Mouse (Mus musculus) testis, postnatal 10 days (tissue): ENCODE data around the gene Tatdn2.

ENCODE experiments used
- DNase-seq: peaks from one replicate; pipeline ENCODE4 v3.0.0; 2021; ENCODE audit warnings: low spot score

The Tatdn2 gene

DNA sequence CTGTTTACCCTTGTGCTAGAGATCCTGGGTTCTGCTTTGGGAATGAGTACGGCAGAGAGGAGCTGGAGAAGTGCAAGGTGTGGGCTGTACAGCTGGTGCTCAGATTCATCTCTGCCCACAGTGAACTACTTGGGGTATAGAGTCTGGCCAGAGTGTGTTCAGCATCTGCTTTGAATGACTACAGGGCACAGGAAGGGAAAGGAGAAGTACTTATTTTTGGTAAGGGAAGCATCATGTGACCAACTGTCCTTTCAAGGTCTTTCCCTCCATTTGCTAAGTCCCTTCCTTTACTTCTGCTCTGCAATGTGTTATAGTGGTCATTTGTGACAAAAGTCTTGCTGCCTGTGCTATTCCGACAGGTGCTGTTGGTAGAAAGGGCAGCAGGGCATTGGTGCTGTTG is 17.4 kb downstream of the Tatdn2 start:
- DNase-seq: no peak

GRCm38 (mm10) chr6:113714797-113715196 is 17.9 kb downstream of the Tatdn2 start:
- no peak for DNase-seq

DNA sequence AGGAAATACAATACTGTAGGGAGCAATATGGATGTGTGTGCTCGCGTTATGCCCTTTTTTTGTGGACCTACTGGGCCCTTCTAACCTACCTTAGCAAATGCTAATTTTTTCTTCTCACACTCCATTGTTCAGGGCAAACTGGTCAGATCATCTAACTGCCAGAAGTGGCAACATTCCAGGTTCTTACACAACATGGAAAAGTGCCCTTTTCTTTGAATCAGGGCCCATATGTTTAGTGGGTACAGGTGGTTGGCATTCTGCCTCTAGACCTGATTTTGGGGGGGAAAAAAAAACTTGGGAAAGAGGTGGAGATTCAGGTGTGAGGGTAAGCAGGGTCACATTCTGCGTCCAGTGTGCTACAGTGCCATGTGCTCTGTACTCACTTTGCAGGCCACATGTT is 20.7 kb downstream of the Tatdn2 start:
- no peak for DNase-seq

DNA sequence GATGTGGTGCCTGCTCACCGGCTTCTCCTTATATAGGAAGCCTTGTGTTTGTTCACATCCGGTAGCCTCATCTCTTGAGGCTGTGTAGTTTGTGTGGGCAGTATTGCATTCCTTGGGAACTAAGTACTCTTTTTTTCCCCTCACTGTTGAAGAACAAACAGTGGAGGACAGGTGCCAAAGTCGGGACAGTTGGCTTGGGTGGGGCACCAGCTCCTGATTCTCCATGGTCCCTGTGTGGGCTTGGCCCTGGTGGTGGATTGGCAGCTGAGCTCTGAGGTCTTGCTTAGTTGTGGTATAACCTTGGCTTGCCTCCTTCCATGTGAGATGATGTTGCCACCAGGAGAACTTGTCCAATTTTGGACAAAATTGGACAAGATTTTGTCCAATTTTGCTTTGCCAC is 23.0 kb downstream of the Tatdn2 start, which contains the start of gene Ghrl:
Ghrl (minus strand) TSS at position 3 of the 400 bp plus-strand sequence.
- no peak for DNase-seq

DNA sequence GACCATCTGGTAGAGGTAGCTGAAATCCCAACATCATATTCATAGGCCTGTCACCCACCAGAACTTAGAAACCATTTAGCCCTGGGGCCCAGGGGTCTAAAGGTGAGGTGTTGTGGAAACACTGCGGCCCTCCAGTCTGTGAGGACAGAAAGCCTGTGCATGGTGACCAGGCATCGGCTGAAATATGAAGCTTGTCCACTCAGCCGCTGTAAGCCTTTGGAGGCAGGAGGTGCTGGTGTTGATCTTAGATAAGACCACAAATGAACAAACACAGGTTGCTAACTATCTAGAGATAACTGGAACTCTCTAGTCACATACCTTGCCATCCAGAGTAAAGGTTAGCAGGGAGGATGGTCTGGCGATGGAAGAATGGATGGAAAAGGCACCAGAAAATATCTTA is 24.2 kb downstream of the Tatdn2 start:
- no peak for DNase-seq

- no peak for DNase-seq
Observed at GRCm38 (mm10) chr6:113728181-113728580, 31.3 kb downstream of the Tatdn2 start.

GRCm38 (mm10) chr6:113731296-113731695 is 34.4 kb downstream of the Tatdn2 start:
- no peak for DNase-seq

DNA sequence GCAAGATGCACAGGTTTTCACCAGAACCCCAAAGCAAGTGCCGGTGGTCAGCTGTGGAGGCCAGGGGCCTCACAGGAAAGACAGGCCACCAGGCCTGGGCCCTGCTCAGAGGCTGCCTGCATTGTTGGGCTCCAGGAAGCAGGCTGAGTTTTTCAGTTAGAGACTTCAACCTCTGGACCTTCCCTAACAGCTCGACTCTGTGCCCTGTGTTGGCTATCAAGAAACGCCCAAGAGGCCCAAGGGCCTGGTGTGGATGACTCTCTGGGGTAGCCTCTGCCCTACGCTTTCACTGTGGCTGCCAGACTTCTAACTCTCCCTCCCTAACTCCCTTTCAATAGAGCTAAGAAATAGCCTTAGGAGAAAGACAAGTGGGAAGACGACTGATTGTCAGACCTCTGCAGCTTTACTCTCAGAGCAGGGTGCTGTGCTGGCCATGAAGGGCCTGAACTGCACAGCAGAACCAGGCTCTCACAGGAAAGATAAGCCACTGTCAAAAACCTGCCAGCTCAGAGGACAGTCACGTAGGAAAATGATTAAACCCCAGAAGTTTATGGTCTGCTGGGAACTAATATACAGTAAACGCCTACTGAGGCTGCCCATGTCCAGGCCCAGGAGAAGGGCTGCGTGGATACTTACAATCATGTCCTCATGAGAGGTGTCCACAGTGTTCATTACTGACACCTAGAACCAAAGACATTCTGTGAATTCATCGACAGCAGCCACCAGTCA is 40.6 kb downstream of the Tatdn2 start:
- no peak for DNase-seq

DNA sequence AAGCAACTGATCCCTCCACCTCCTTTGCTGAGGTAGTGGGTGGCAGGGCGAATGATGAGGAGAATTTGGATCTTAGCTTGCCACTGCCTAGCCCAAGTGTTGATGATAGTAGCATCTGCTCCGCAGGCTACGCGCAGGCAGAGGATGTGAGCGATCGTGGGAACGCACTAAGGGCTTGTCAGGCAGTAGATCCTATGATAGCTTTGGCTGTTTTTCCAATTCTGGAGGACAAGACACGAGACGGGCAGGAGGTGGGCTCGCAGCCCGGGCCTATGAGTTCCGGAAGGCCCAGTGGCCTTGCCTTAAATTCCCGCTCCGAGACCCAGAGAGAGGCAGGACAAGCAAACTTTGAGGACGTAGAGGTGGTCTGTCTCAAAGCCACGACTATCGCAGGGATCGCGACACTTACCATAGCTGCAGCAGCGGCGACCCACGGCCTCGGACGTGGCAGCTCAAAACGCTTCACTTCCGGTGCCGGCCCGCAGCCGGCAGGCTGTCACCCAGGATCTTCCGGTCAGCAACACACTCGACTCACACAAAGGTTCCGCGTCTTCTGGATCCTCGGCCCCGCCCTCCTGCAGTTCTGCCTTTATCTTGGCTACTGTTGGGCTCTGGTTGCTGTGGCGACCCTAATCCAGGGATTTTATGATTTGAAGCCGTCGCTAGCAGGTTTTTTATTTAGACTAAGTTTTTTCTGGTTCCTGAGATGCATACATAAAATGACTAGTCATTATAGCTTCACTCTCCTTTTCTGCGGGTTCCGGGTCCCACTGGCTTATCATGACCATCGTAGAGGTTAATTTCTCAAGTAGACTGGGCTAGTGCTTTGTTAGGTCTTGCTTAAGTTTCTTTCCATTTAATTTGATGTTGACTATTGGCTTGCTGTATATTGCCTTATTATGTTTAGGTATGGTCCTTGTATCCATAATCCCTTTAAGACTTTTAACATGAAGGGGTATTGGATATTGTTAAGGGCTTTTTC is 43.7 kb downstream of the Tatdn2 start, which contains the start of gene Sec13:
Sec13 (minus strand) TSS at position 508 of the 982 bp plus-strand sequence.
- DNase-seq: peak; percentile 91

DNA sequence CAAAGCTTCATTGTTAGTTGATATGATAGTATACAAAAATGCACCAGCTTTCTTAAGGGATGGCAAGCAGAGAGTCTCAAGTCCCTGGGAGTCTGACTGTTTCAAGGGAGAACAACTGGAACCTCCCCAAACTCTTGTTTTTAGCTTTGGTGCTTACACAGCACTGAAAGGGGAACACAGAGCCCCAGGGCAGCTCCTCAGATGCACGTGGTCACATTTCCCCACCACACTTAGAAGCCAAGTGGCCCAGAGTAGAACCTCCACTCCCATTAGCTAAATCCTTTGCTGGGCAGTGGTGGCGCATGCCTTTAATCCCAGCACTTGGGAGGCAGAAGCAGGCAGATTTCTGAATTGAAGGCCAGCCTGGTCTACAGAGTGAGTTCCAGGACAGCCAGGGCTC is 44.6 kb downstream of the Tatdn2 start:
- DNase-seq: no peak

DNA sequence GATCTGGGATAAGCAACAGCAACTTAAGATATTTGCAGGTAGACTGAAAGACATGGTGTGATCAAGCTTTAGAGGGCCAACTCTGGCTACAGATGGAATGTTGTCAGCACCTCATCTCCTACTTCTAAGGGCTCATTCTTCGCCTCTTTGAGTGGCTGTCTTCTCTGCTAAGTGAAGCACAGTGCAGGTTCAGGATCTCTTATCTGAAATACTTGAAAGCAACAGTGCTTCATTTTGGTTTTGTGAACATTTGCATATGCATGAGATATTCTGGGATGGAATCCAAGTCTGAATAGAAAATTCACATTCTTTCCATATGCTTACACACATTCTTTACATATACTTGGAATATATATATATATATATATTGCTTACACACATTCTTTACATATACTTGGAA is 45.5 kb downstream of the Tatdn2 start:
- DNase-seq: no peak

- DNase-seq: no peak
Observed at GRCm38 (mm10) chr6:113743111-113743510, 46.3 kb downstream of the Tatdn2 start.

DNA sequence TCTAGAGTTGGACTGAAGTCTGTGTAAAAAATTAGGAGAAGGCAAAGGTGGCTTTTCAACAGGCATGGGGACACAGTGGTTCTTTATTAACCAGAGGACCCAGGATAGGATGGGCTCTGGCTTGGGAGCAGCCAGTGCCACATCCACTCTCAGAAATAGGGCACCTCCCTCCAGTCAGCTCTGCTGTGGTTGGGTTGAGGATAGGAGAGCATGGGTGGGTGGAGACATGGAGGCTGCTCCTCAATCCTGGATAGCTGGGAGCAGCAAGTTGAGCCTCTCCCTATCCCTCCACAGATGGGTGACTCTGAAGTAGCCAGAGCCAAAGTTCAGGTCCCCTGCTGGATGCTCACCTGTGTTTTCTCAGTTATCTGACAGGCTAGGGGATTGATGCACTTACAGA is 48.3 kb downstream of the Tatdn2 start:
- no peak for DNase-seq

DNA sequence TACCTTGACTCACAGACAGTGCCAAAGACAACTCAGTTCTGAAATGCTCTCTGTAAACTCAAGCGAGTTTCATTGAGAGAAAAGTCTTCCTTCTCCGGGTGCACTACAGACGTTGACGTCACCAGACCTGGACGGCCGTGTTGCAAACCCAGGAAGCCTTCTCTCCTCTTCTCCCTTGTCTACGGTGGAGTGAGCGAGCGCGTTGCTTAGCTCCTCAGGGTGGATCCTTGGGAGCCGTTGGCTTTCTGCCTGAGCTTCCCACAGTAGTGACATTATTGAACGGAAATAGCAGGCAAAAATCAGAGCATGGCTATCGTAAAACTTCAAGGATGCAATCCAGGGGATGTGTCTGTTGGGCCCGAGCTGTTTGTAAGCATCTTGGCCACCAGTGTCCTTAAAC is 50.4 kb downstream of the Tatdn2 start:
- no peak for DNase-seq

- no peak for DNase-seq
Observed at GRCm38 (mm10) chr6:113748351-113748750, 51.5 kb downstream of the Tatdn2 start.

DNA sequence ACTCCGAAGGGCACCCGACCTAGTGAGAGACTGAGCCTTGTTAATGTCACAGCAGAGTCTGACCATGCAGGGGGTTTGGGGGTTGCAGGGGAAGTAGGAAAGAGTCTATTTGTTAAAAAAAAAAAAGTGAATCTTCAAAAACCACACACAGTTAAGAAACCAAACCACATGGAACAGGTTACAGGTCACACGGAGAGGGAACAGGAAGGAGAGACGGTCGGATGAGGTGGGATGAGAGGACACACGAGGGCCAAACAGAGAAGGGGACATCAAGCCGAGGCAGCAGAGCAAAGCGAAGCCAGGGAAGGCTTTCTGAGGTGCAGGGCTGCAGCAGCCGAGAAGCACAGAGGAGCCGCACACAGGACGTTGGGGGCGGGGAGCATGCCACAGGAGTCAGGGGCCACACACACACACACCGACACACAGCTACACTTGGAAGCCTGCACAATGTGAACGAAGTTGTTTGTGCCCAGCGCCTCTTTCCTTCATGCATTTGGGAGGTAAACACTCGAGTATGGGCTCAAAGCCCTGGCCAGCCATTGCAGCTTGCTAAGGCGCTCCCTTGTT is 52.4 kb downstream of the Tatdn2 start:
- DNase-seq: no peak
